Comparison of ENCODE assay signal across 17 mouse cellular contexts in genomic region chr13:28528898-28529511, GRCm38 (mm10).
DNase-seq lines count a peak whose midpoint lies in the region; ATAC-seq and TF ChIP-seq lines count a peak whose summit lies in the region.
"Had no signal": no experiment of that assay in that cellular context is flagged by ENCODE, and none has a peak within 500 bp of the region (broad histone marks: within the 10 kb centered on the region; RNA-seq: fewer than 3 reads in every experiment).

No protein-coding gene starts in this region.

- H3K4me2 ChIP-seq in hindbrain, embryonic 13.5 days = no peak overlapping the region
- H3K4me2 ChIP-seq in hindbrain, postnatal 0 days (ENCODE audit: low read depth, low read length) = no peak overlapping the region
- H3K4me2 ChIP-seq in forebrain, postnatal 0 days (ENCODE audit: low read depth) = no peak overlapping the region
- H3K4me2 ChIP-seq: intestine, embryonic 15.5 days; lung, embryonic 15.5 days had no signal

- H3K9ac ChIP-seq in hindbrain, embryonic 13.5 days = no peak overlapping the region
- no peak overlapping the region for H3K9ac ChIP-seq in hindbrain, postnatal 0 days (replicated peaks; ENCODE audit: low read length)
- H3K9ac ChIP-seq in forebrain, postnatal 0 days = no peak overlapping the region
- H3K9ac ChIP-seq: intestine, embryonic 15.5 days; lung, embryonic 15.5 days had no signal

- H3K4me3 ChIP-seq in hindbrain, embryonic 13.5 days = no peak overlapping the region
- no peak overlapping the region for H3K4me3 ChIP-seq in hindbrain, postnatal 0 days (ENCODE audit: low read length)
- no peak overlapping the region for H3K4me3 ChIP-seq in forebrain, postnatal 0 days (ENCODE audit: low read depth, low read length)
- H3K4me3 ChIP-seq: embryonic facial prominence, embryonic 10.5 days; erythroblast, embryonic 14.5 days; gastrocnemius, adult 2 months; intestine, embryonic 15.5 days; lung, embryonic 15.5 days; megakaryocyte, embryonic 14.5 days had no signal

- no peaks in the 10 kb centered on the region for H3K9me3 ChIP-seq in hindbrain, embryonic 13.5 days
- H3K9me3 ChIP-seq in hindbrain, postnatal 0 days (ENCODE audit: low read length) = no peaks in the 10 kb centered on the region
- no peaks in the 10 kb centered on the region for H3K9me3 ChIP-seq in forebrain, postnatal 0 days (ENCODE audit: low read length)
- H3K9me3 ChIP-seq: intestine, embryonic 15.5 days; lung, embryonic 15.5 days had no signal

- H3K27me3 ChIP-seq in hindbrain, embryonic 13.5 days = no peaks in the 10 kb centered on the region
- no peaks in the 10 kb centered on the region for H3K27me3 ChIP-seq in hindbrain, postnatal 0 days (ENCODE audit: insufficient read depth, low read length)
- H3K27me3 ChIP-seq in forebrain, postnatal 0 days (ENCODE audit: insufficient read depth, low read length) = no peaks in the 10 kb centered on the region
- H3K27me3 ChIP-seq: intestine, embryonic 15.5 days; lung, embryonic 15.5 days; megakaryocyte, embryonic 14.5 days had no signal

- TF ChIP-seq CTCF in hindbrain, postnatal 0 days (IDR thresholded peaks at IDR 0.05; ENCODE audit: low read depth) = no peak
- no peak for TF ChIP-seq CTCF in forebrain, postnatal 0 days (IDR thresholded peaks at IDR 0.05; ENCODE audit: low read depth)

- H3K27ac ChIP-seq in hindbrain, embryonic 13.5 days = peak overlapping the region; percentile 48
- no peak overlapping the region for H3K27ac ChIP-seq in hindbrain, postnatal 0 days
- H3K27ac ChIP-seq in forebrain, postnatal 0 days (ENCODE audit: low read depth, low read length) = no peak overlapping the region
- H3K27ac ChIP-seq: embryonic facial prominence, embryonic 10.5 days; gastrocnemius, adult 2 months; intestine, embryonic 15.5 days; lung, embryonic 15.5 days; stomach, postnatal 0 days had no signal

- DNase-seq in hindbrain, postnatal 0 days (ENCODE audit: low spot score) = no peak
- peak; percentile 1 for DNase-seq in thymus, postnatal 4 days
- DNase-seq in thymus, postnatal 10 days (ENCODE audit: low spot score in 2 of 2) = no peak
- no peak for DNase-seq in forebrain, postnatal 0 days
- DNase-seq in urinary bladder, postnatal 4 days (ENCODE audit: low spot score in 2 of 2) = no peak
- no peak for DNase-seq in layer of hippocampus, postnatal 14 days (ENCODE audit: low spot score in 2 of 2)
- DNase-seq: adrenal gland, postnatal 36 days; cerebellum, postnatal 25 days; gastrocnemius, adult 2 months had no signal

- H3K4me1 ChIP-seq in hindbrain, embryonic 13.5 days (replicated peaks) = peaks cover 19% of the 10 kb centered on the region
- peaks cover 3% of the 10 kb centered on the region; the same call in 1 of the 2 replicates for H3K4me1 ChIP-seq in hindbrain, postnatal 0 days (ENCODE audit: insufficient read depth, low read length)
- H3K4me1 ChIP-seq in forebrain, postnatal 0 days (ENCODE audit: insufficient read depth) = no peaks in the 10 kb centered on the region
- H3K4me1 ChIP-seq: intestine, embryonic 15.5 days; megakaryocyte, embryonic 14.5 days had no signal

- H3K36me3 ChIP-seq in hindbrain, embryonic 13.5 days = no peaks in the 10 kb centered on the region; the same call in 1 of the 2 replicates
- no peaks in the 10 kb centered on the region for H3K36me3 ChIP-seq in hindbrain, postnatal 0 days (ENCODE audit: insufficient read depth, low read length)
- no peaks in the 10 kb centered on the region for H3K36me3 ChIP-seq in forebrain, postnatal 0 days (ENCODE audit: insufficient read depth)
- H3K36me3 ChIP-seq: intestine, embryonic 15.5 days; lung, embryonic 15.5 days had no signal

- whole genome bisulfite sequencing in hindbrain, embryonic 13.5 days = 74% methylated on average over 4 of the region's 4 CpGs
- WGBS in hindbrain, postnatal 0 days = 58% methylated on average over 4 of the region's 4 CpGs
- 66% methylated on average over 4 of the region's 4 CpGs for WGBS in forebrain, postnatal 0 days

- ATAC-seq in hindbrain, embryonic 13.5 days (ENCODE audit: low FRiP score) = peak; percentile 53; the same call in 1 of the 2 replicates
- ATAC-seq in hindbrain, postnatal 0 days = no peak
- ATAC-seq in forebrain, postnatal 0 days = peak; percentile 32; the same call in 1 of the 2 replicates
- ATAC-seq: CD4-positive, CD25-positive, alpha-beta regulatory T cell, adult 4 months; intestine, embryonic 15.5 days had no signal
